In the genomic region with DNA sequence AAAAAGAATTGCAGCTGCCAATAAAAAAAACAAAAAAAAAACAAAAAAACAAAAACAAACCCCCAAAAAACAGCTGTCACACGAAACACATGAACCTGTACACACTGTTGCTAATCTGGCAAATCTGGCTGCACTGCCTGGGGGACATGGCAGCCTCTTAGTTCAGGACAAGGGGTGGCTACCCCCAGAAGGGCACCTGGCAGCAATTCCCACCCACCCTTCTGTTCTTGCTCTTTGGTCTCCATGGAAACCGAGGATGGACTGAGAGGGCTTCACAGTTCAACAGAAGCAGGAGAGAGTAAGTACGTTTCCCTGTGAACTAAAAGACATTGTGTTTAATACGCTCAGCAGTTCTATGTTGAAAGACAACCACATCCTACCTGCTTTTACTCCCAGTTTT, we compare ENCODE assay signal across 11 mouse cellular contexts. TPM values are rescaled to one million over a fixed set of nuclear protein-coding genes. Genes with fewer than 3 reads are reported as not detected.
DNase-seq lines count a peak whose midpoint lies in the region; ATAC-seq and TF ChIP-seq lines count a peak whose summit lies in the region.
"Had no signal": no experiment of that assay in that cellular context is flagged by ENCODE, and none has a peak within 500 bp of the region (broad histone marks: within the 10 kb centered on the region; RNA-seq: fewer than 3 reads in every experiment).

No protein-coding gene starts in this region.

- H3K9me3 ChIP-seq in hindbrain, embryonic 14.5 days (ENCODE audit: control insufficient read depth, low read length), result no peaks in the 10 kb centered on the region
- no peaks in the 10 kb centered on the region for H3K9me3 ChIP-seq in midbrain, postnatal 0 days (ENCODE audit: low read length)
- H3K9me3 ChIP-seq in liver, embryonic 11.5 days (ENCODE audit: control insufficient read depth, low read length), result no peaks in the 10 kb centered on the region

- no peak for ATAC-seq in hindbrain, embryonic 14.5 days (ENCODE audit: low FRiP score)
- no peak for ATAC-seq in midbrain, postnatal 0 days (ENCODE audit: low FRiP score)
- no peak for ATAC-seq in liver, embryonic 11.5 days (replicated peaks; ENCODE audit: low FRiP score)

- no peak overlapping the region for H3K4me3 ChIP-seq in layer of hippocampus, adult 2 months
- H3K4me3 ChIP-seq in hindbrain, embryonic 14.5 days (replicated peaks; ENCODE audit: low read length), result no peak overlapping the region
- no peak overlapping the region for H3K4me3 ChIP-seq in midbrain, postnatal 0 days (ENCODE audit: low read depth, low read length)
- H3K4me3 ChIP-seq in liver, embryonic 11.5 days (ENCODE audit: low read depth, low read length), result no peak overlapping the region

- peak; percentile 77 to 84 for DNase-seq in cerebellum, postnatal 10 days
- DNase-seq in cerebellum, adult 8-10 months, result no peak
- no peak for DNase-seq in layer of hippocampus, adult 2 months (ENCODE audit: low spot score in 2 of 2)
- no peak for DNase-seq in layer of hippocampus, adult 8-10 months (ENCODE audit: low spot score in 2 of 2)
- no peak for DNase-seq in hindbrain, embryonic 14.5 days (ENCODE audit: low spot score)
- no peak for DNase-seq in midbrain, postnatal 0 days (ENCODE audit: low spot score)
- DNase-seq in liver, embryonic 11.5 days (ENCODE audit: low spot score), result no peak
- no peak for DNase-seq in right cerebral cortex, adult 2 months (ENCODE audit: low spot score in 2 of 2)
- DNase-seq: embryo, embryonic 11 days; spleen, adult 18-20 months had no signal

- H3K4me2 ChIP-seq in hindbrain, embryonic 14.5 days (replicated peaks), result peak overlapping the region; percentile 7; the same call in 1 of the 2 replicates
- H3K4me2 ChIP-seq in midbrain, postnatal 0 days (ENCODE audit: low read depth, low read length, poor library complexity, severe bottlenecking), result no peak overlapping the region
- no peak overlapping the region for H3K4me2 ChIP-seq in liver, embryonic 11.5 days

- H3K9ac ChIP-seq in hindbrain, embryonic 14.5 days, result 0 out of 2 replicates have a peak overlapping the region, but pooled peaks have one; percentile 32
- no peak overlapping the region for H3K9ac ChIP-seq in midbrain, postnatal 0 days (replicated peaks; ENCODE audit: low read length, poor library complexity, severe bottlenecking)
- no peak overlapping the region for H3K9ac ChIP-seq in liver, embryonic 11.5 days (ENCODE audit: low read depth, low read length)
- H3K9ac ChIP-seq: liver, embryonic 14.5 days had no signal

- H3K27me3 ChIP-seq in hindbrain, embryonic 14.5 days (ENCODE audit: control insufficient read depth, insufficient read depth, low read length), result no peaks in the 10 kb centered on the region
- H3K27me3 ChIP-seq in midbrain, postnatal 0 days (ENCODE audit: insufficient read depth, low read length), result no peaks in the 10 kb centered on the region
- peaks cover 14% of the 10 kb centered on the region; the same call in 1 of the 2 replicates for H3K27me3 ChIP-seq in liver, embryonic 11.5 days (replicated peaks; ENCODE audit: control insufficient read depth, insufficient read depth, low read length)

- peaks cover 14% of the 10 kb centered on the region for H3K36me3 ChIP-seq in hindbrain, embryonic 14.5 days (replicated peaks; ENCODE audit: control insufficient read depth, insufficient read depth)
- peaks cover 6% of the 10 kb centered on the region; the same call in 1 of the 2 replicates for H3K36me3 ChIP-seq in midbrain, postnatal 0 days (ENCODE audit: insufficient read depth, low read length)
- H3K36me3 ChIP-seq in liver, embryonic 11.5 days (ENCODE audit: control insufficient read depth, insufficient read depth, low read length), result peaks cover 12% of the 10 kb centered on the region; the same call in 1 of the 2 replicates

- H3K27ac ChIP-seq in layer of hippocampus, adult 2 months, result peak overlapping the region; percentile 86
- H3K27ac ChIP-seq in hindbrain, embryonic 14.5 days, result no peak overlapping the region
- H3K27ac ChIP-seq in midbrain, postnatal 0 days (ENCODE audit: low read depth, low read length), result 0 out of 2 replicates have a peak overlapping the region, but pooled peaks have one; percentile 20
- H3K27ac ChIP-seq in liver, embryonic 11.5 days (ENCODE audit: low read depth, low read length), result no peak overlapping the region
- H3K27ac ChIP-seq: liver, embryonic 14.5 days had no signal

- H3K4me1 ChIP-seq in hindbrain, embryonic 14.5 days (replicated peaks; ENCODE audit: control insufficient read depth, insufficient read depth, low read length), result peaks cover 16% of the 10 kb centered on the region
- H3K4me1 ChIP-seq in midbrain, postnatal 0 days (ENCODE audit: insufficient read depth, low read length), result peaks cover 4% of the 10 kb centered on the region
- H3K4me1 ChIP-seq in liver, embryonic 11.5 days (replicated peaks; ENCODE audit: control insufficient read depth, insufficient read depth, low read length), result 0 out of 2 replicates have a peak, but pooled peaks cover 2% of the 10 kb centered on the region

- no peak for TF ChIP-seq CTCF in layer of hippocampus, adult 2 months (conservative IDR thresholded peaks at IDR 0.05)
- TF ChIP-seq CTCF in midbrain, postnatal 0 days (IDR thresholded peaks at IDR 0.05), result no peak

- 15% methylated on average over 4 of the region's 4 CpGs for WGBS in hindbrain, embryonic 14.5 days
- 11% methylated on average over 4 of the region's 4 CpGs for WGBS in midbrain, postnatal 0 days
- 62% methylated on average over 4 of the region's 4 CpGs for WGBS in liver, embryonic 11.5 days

RNA-seq across cellular contexts. Expression of a gene that starts 7.8 kb away (rescaled TPM):
- 100 to 1,000 TPM; 396 to 403 TPM for total RNA-seq in layer of hippocampus, adult 2 months (2021)
- total RNA-seq in layer of hippocampus, adult 8-10 months (2022), result 100 to 1,000 TPM; 295 to 399 (median 333) TPM
- 406 and 416 TPM in 2 replicates for polyA plus RNA-seq in hindbrain, embryonic 14.5 days (2014; fragmentation: Nextera tagmentation; extraction: Ambion mirVana)
- total RNA-seq in midbrain, postnatal 0 days (2014; rRNA removed), result 498 and 510 TPM in 2 replicates
- 482 and 484 TPM in 2 replicates for polyA plus RNA-seq in midbrain, postnatal 0 days (2015; fragmentation: Nextera tagmentation; extraction: Ambion mirVana)
- polyA plus RNA-seq in liver, embryonic 11.5 days (2014; fragmentation: Nextera tagmentation; extraction: Ambion mirVana), result 64.9 and 69.0 TPM in 2 replicates

RNA-seq across cellular contexts. Expression of a gene that starts 17.8 kb away (rescaled TPM):
- 10 to 100 TPM; 97.4 to 99.9 TPM for total RNA-seq in layer of hippocampus, adult 2 months (2021)
- total RNA-seq in layer of hippocampus, adult 8-10 months (2022), result 10 to 100 TPM; 88.7 to 99.2 (median 95.5) TPM
- 139 and 141 TPM in 2 replicates for polyA plus RNA-seq in hindbrain, embryonic 14.5 days (2014; fragmentation: Nextera tagmentation; extraction: Ambion mirVana)
- total RNA-seq in midbrain, postnatal 0 days (2014; rRNA removed), result 32.3 and 41.3 TPM in 2 replicates
- 153 and 171 TPM in 2 replicates for polyA plus RNA-seq in midbrain, postnatal 0 days (2015; fragmentation: Nextera tagmentation; extraction: Ambion mirVana)
- polyA plus RNA-seq in liver, embryonic 11.5 days (2014; fragmentation: Nextera tagmentation; extraction: Ambion mirVana), result 86.4 and 94.6 TPM in 2 replicates

RNA-seq across cellular contexts. Expression of a gene that starts 31.6 kb away (rescaled TPM):
- 10 to 100 TPM; 83.0 to 84.5 TPM for total RNA-seq in layer of hippocampus, adult 2 months (2021)
- 10 to 100 TPM; 57.5 to 73.5 (median 60.4) TPM for total RNA-seq in layer of hippocampus, adult 8-10 months (2022)
- 6.3 and 8.9 TPM in 2 replicates for polyA plus RNA-seq in hindbrain, embryonic 14.5 days (2014; fragmentation: Nextera tagmentation; extraction: Ambion mirVana)
- total RNA-seq in midbrain, postnatal 0 days (2014; rRNA removed), result 101 and 131 TPM in 2 replicates
- polyA plus RNA-seq in midbrain, postnatal 0 days (2015; fragmentation: Nextera tagmentation; extraction: Ambion mirVana), result 6.6 and 8.1 TPM in 2 replicates
- 0.29 and 0.35 TPM in 2 replicates for polyA plus RNA-seq in liver, embryonic 11.5 days (2014; fragmentation: Nextera tagmentation; extraction: Ambion mirVana)

RNA-seq across cellular contexts. Expression of a gene that starts 33.4 kb away (rescaled TPM):
- 10 to 100 TPM; 12.2 to 13.7 TPM for total RNA-seq in layer of hippocampus, adult 2 months (2021)
- total RNA-seq in layer of hippocampus, adult 8-10 months (2022), result 10 to 100 TPM in 2 of 4 experiments, 1 to 10 TPM in 2; 6.4 to 20.4 (median 12.1) TPM
- polyA plus RNA-seq in hindbrain, embryonic 14.5 days (2014; fragmentation: Nextera tagmentation; extraction: Ambion mirVana), result 3.8 and 5.7 TPM in 2 replicates
- total RNA-seq in midbrain, postnatal 0 days (2014; rRNA removed), result 3.0 and 4.5 TPM in 2 replicates
- polyA plus RNA-seq in midbrain, postnatal 0 days (2015; fragmentation: Nextera tagmentation; extraction: Ambion mirVana), result 1.4 and 1.6 TPM in 2 replicates
- polyA plus RNA-seq in liver, embryonic 11.5 days (2014; fragmentation: Nextera tagmentation; extraction: Ambion mirVana), result 4.3 and 6.0 TPM in 2 replicates

RNA-seq across cellular contexts. Expression of a gene that starts 40.8 kb away (rescaled TPM):
- 10 to 100 TPM; 56.2 to 60.6 TPM for total RNA-seq in layer of hippocampus, adult 2 months (2021)
- 10 to 100 TPM; 54.4 to 64.1 (median 56.3) TPM for total RNA-seq in layer of hippocampus, adult 8-10 months (2022)
- polyA plus RNA-seq in hindbrain, embryonic 14.5 days (2014; fragmentation: Nextera tagmentation; extraction: Ambion mirVana), result 49.5 and 51.1 TPM in 2 replicates
- 51.9 and 58.9 TPM in 2 replicates for total RNA-seq in midbrain, postnatal 0 days (2014; rRNA removed)
- polyA plus RNA-seq in midbrain, postnatal 0 days (2015; fragmentation: Nextera tagmentation; extraction: Ambion mirVana), result 45.4 and 49.1 TPM in 2 replicates
- polyA plus RNA-seq in liver, embryonic 11.5 days (2014; fragmentation: Nextera tagmentation; extraction: Ambion mirVana), result 62.9 and 64.6 TPM in 2 replicates

Comparison
In these comparisons a context has a peak if more than half of its experiments do, and no peak if none do; other contexts are left out.
1. DNase-seq: peak in cerebellum, postnatal 10 days (2 of 2); none in cerebellum, adult 8-10 months (single experiment), layer of hippocampus, adult 2 months (0 of 2), layer of hippocampus, adult 8-10 months (0 of 2), hindbrain, embryonic 14.5 days (single experiment), midbrain, postnatal 0 days (single experiment), liver, embryonic 11.5 days (single experiment) and right cerebral cortex, adult 2 months (0 of 2).
2. H3K27ac ChIP-seq: peak in layer of hippocampus, adult 2 months (single experiment) and midbrain, postnatal 0 days (single experiment); none in hindbrain, embryonic 14.5 days (single experiment) and liver, embryonic 11.5 days (single experiment).